Mouse (Mus musculus) thymus, adult 18-20 months (tissue): ENCODE measurements at regions not wholly inside any gene's neighbourhood (a gene's known extent, or its start where the extent isn't known, plus 50 kb on each side); places are given as distances from the start of the nearest gene placed in this dataset.

Experiments used
- DNase-seq, 2 experiments: peaks; one replicate each; pipeline ENCODE4 v3.0.0; 2022; ENCODE audit warnings: mixed read lengths in 2 of 2

DNA sequence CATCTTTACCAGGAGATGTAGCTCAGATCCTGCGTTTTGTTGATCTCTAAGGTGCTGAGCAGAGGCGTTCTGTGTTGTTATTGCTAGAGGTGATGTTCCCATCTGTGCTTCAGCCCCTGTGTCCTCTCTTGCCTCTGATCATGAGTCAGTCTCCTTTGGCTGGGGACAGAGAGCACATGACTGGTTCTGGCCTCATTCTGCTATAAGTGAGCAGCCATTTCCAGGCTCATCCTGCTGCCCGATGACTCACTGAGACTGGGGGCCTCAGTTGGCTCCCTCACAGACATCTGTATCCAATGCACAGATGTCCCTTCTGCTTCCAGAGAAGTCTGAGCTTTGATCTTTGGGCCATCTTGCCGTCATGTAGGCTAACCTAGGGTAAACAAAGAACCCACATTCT is 194.9 kb upstream of the Gm21798 start:
- no peak for DNase-seq

DNA sequence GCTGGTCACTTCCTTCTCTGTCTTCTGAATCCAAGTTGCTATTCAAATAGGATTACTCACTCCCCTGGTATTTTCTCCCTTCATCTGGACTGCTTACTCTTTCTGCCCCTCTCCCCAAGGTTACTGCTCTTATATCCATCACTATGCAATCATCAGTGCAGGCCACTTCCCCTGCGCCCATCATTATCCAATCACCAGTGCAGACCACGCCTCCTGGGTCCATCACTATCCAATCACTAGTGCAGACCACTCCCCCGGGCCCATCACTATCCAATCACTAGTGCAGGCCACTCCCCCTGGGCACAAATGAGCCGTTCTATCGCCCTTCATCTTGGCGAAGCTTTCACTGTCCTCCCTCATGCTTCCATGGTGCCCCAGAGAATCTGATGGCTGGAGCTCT is 191.1 kb upstream of the Gm21798 start:
- DNase-seq: no peak

DNA sequence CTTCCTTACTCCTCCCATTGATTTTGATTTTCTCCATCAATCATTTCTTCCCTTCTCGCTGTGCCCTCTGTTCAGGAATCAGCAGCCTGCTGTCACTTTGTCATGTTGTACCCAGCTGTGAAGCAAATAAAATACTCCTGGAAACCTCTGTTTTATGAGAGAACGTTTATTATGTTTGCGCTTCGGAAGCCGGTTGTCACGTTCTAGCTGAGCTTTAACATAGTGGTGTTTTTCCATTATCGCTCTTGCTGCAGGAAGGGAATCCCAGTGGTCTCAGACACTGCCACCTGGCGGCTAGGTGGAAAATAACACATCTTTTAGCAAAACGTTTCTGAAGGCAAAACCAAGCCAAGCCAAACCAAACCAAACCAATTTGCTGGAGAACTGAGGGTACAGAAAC is 190.2 kb upstream of the Gm21798 start:
- peak in 1 of 2 experiments; percentile 6 for DNase-seq
